Mouse (Mus musculus) testis, adult 2 months (tissue): ENCODE measurements around the gene Pfkfb3. TPM values are rescaled to one million over a fixed set of nuclear protein-coding genes. Genes with fewer than 3 reads are reported as not detected.

Experiments used
- H3K27ac ChIP-seq: fragments of 200-500 bp; 2 replicates; pipeline ENCODE4 v1.5.1; 2012; ENCODE audit warnings: low read depth, low read length; ENCODE audit not compliant: control insufficient read depth, insufficient read depth
- H3K27me3 ChIP-seq: fragments of 200-500 bp; 2 replicates; pipeline ENCODE4 v1.6.1; 2012; ENCODE audit warnings: mild to moderate bottlenecking, low read length, moderate library complexity; ENCODE audit not compliant: control insufficient read depth, insufficient read depth
- H3K36me3 ChIP-seq: fragments of 200-500 bp; 2 replicates; pipeline ENCODE4 v1.6.1; 2012; ENCODE audit warnings: mild to moderate bottlenecking, low read length; ENCODE audit not compliant: control insufficient read depth, insufficient read depth
- H3K4me1 ChIP-seq: fragments of 200-500 bp; 2 replicates; pipeline ENCODE4 v1.6.1; 2012; ENCODE audit warnings: low read length; ENCODE audit not compliant: control insufficient read depth, insufficient read depth
- H3K4me3 ChIP-seq: fragments of 200-500 bp; 2 replicates; pipeline ENCODE4 v1.5.1; 2012; ENCODE audit warnings: low read depth, mild to moderate bottlenecking, low read length, moderate library complexity, mixed read lengths; ENCODE audit not compliant: control insufficient read depth
- CTCF ChIP-seq: fragments of 200-500 bp; IDR thresholded peaks from 2 replicates; pipeline ENCODE4 v1.5.1; 2012; ENCODE audit warnings: low read depth, mild to moderate bottlenecking, inconsistent platforms, low read length, moderate library complexity; ENCODE audit not compliant: control insufficient read depth, insufficient read depth, insufficient replicate concordance
- POLR2A ChIP-seq: fragments of 200-500 bp; IDR thresholded peaks from 2 replicates; pipeline ENCODE4 v1.6.1; 2012; ENCODE audit warnings: low read depth, mild to moderate bottlenecking, inconsistent platforms, low read length, moderate library complexity; ENCODE audit not compliant: control insufficient read depth
- polyA plus RNA-seq: library from polyadenylated mRNA; depleted of rRNA; stranded (reverse); fragments of >200 nt; gene quantifications from 2 replicates; pipeline ENCODE4 v1.2.3, GENCODE M21; 2012; rRNA removed

The Pfkfb3 gene
- 43.5 and 45.7 TPM in 2 replicates for polyA plus RNA-seq

- peak; percentile 52 for TF ChIP-seq POLR2A
- TF ChIP-seq CTCF = no peak
- Histone ChIP-seq H3K27me3 (no peaks in the 10 kb centered on the region), H3K4me1 (peaks cover 10% of the 10 kb centered on the region), H3K27ac (peak within 1 kb of the TSS; percentile 65), H3K36me3 (no peaks in the 10 kb centered on the region), H3K4me3 (peak within 1 kb of the TSS; percentile 77)
Observed at GRCm38 (mm10) chr2:11553471-11554400, at the start of gene Pfkfb3. Gene Pfkfb3, minus strand, starts transcription at chr2:11554077.

- TF ChIP-seq POLR2A = peak; percentile 89
- peak; percentile 100 for TF ChIP-seq CTCF
Observed at GRCm38 (mm10) chr2:11602506-11603489, 48.9 kb upstream of the Pfkfb3 start.

GRCm38 (mm10) chr2:11601795-11602194, 47.9 kb upstream of the Pfkfb3 start:
- Histone ChIP-seq H3K4me1 (peaks cover 2% of the 10 kb centered on the region), H3K4me3 (no peak overlapping the region), H3K27me3 (no peaks in the 10 kb centered on the region), H3K27ac (no peak overlapping the region), H3K36me3 (no peaks in the 10 kb centered on the region)
- TF ChIP-seq POLR2A (no peak), CTCF (no peak)

More at GRCm38 (mm10) chr2:11602506-11603489, 48.9 kb upstream of the Pfkfb3 start:
- H3K4me1 ChIP-seq = peaks cover 2% of the 10 kb centered on the region
- peak overlapping the region; percentile 89 for H3K4me3 ChIP-seq
- H3K27me3 ChIP-seq = no peaks in the 10 kb centered on the region
- no peaks in the 10 kb centered on the region for H3K36me3 ChIP-seq
- H3K27ac ChIP-seq = peak overlapping the region; percentile 81; the same call in 1 of the 2 replicates

GRCm38 (mm10) chr2:11597906-11598305, 44.0 kb upstream of the Pfkfb3 start:
- Histone ChIP-seq H3K4me1 (peaks cover 2% of the 10 kb centered on the region), H3K27me3 (no peaks in the 10 kb centered on the region), H3K4me3 (no peak overlapping the region), H3K36me3 (no peaks in the 10 kb centered on the region; the same call in none of the 2 replicates), H3K27ac (no peak overlapping the region)
- TF ChIP-seq CTCF = no peak
- no peak for TF ChIP-seq POLR2A

- no peaks in the 10 kb centered on the region; the same call in none of the 2 replicates for H3K36me3 ChIP-seq
- TF ChIP-seq POLR2A (no peak), CTCF (no peak)
Observed at GRCm38 (mm10) chr2:11596690-11597089, 42.8 kb upstream of the Pfkfb3 start.

GRCm38 (mm10) chr2:11587996-11588395, 34.1 kb upstream of the Pfkfb3 start:
- no peak for TF ChIP-seq CTCF
- no peak for TF ChIP-seq POLR2A
- Histone ChIP-seq H3K27ac (no peak overlapping the region), H3K27me3 (no peaks in the 10 kb centered on the region), H3K36me3 (peaks cover 4% of the 10 kb centered on the region), H3K4me3 (no peak overlapping the region), H3K4me1 (no peaks in the 10 kb centered on the region)

More at GRCm38 (mm10) chr2:11596690-11597089, 42.8 kb upstream of the Pfkfb3 start:
- H3K27ac ChIP-seq = no peak overlapping the region
- peaks cover under 1% of the 10 kb centered on the region; the same call in 1 of the 2 replicates for H3K4me1 ChIP-seq
- H3K4me3 ChIP-seq = no peak overlapping the region
- no peaks in the 10 kb centered on the region for H3K27me3 ChIP-seq
